ENCODE assay signal across 34 mouse cellular contexts in genomic region chr5:74226183-74226582, GRCm38 (mm10).
"Had no signal": no experiment of that assay in that cellular context is flagged by ENCODE, and none has a peak within 500 bp of the region (broad histone marks: within the 10 kb centered on the region; RNA-seq: fewer than 3 reads in every experiment).

No protein-coding gene starts in this region.

- ATAC-seq: hindbrain, embryonic 16.5 days; hindbrain, postnatal 0 days; inflammation-experienced regulatory T-cells, adult 6 months; intestine, embryonic 15.5 days; intestine, embryonic 16.5 days; intestine, postnatal 0 days had no signal

- H3K36me3 ChIP-seq: heart, embryonic 10.5 days; heart, embryonic 12.5 days; heart, embryonic 13.5 days; heart, embryonic 15.5 days; hindbrain, embryonic 10.5 days; hindbrain, embryonic 12.5 days; hindbrain, embryonic 13.5 days; hindbrain, embryonic 15.5 days; intestine, embryonic 15.5 days; kidney, embryonic 15.5 days had no signal

- DNase-seq: heart, postnatal 10 days; heart, postnatal 14 days; heart, postnatal 36 days; heart, postnatal 4 days; kidney, adult 11 months; kidney, adult 18-20 months; kidney, adult 2 months; kidney, adult 8-10 months; kidney, adult 9 months; kidney, postnatal 10 days; kidney, postnatal 14 days; kidney, postnatal 25 days; kidney, postnatal 36 days; kidney, postnatal 4 days; layer of hippocampus, adult 9-11 months; layer of hippocampus, postnatal 36 days had no signal

- H3K9ac ChIP-seq: heart, embryonic 12.5 days; heart, embryonic 13.5 days; heart, embryonic 15.5 days; hindbrain, embryonic 12.5 days; hindbrain, embryonic 13.5 days; hindbrain, embryonic 14.5 days; hindbrain, embryonic 15.5 days; intestine, embryonic 15.5 days; kidney, embryonic 15.5 days had no signal

- H3K9me3 ChIP-seq: heart, embryonic 10.5 days; heart, embryonic 12.5 days; heart, embryonic 13.5 days; heart, embryonic 15.5 days; hindbrain, embryonic 10.5 days; hindbrain, embryonic 12.5 days; hindbrain, embryonic 13.5 days; hindbrain, embryonic 15.5 days; intestine, embryonic 15.5 days; kidney, embryonic 15.5 days had no signal

- H3K4me2 ChIP-seq: heart, embryonic 11.5 days; heart, embryonic 12.5 days; heart, embryonic 13.5 days; heart, embryonic 15.5 days; hindbrain, embryonic 12.5 days; hindbrain, embryonic 13.5 days; hindbrain, embryonic 14.5 days; hindbrain, embryonic 15.5 days; intestine, embryonic 15.5 days; kidney, embryonic 15.5 days had no signal

- H3K4me3 ChIP-seq: heart, embryonic 10.5 days; heart, embryonic 12.5 days; heart, embryonic 13.5 days; heart, embryonic 15.5 days; hindbrain, embryonic 10.5 days; hindbrain, embryonic 12.5 days; hindbrain, embryonic 13.5 days; hindbrain, embryonic 15.5 days; intestine, embryonic 15.5 days; kidney, embryonic 15.5 days; layer of hippocampus, adult 2 months had no signal

- H3K27ac ChIP-seq: heart, embryonic 10.5 days; heart, embryonic 13.5 days; heart, embryonic 15.5 days; hindbrain, embryonic 10.5 days; hindbrain, embryonic 12.5 days; hindbrain, embryonic 13.5 days; hindbrain, embryonic 14.5 days; hindbrain, embryonic 15.5 days; hindbrain, postnatal 0 days; intestine, embryonic 15.5 days; layer of hippocampus, adult 2 months had no signal

- H3K27me3 ChIP-seq: heart, embryonic 12.5 days; heart, embryonic 13.5 days; heart, embryonic 15.5 days; hindbrain, embryonic 12.5 days; hindbrain, embryonic 13.5 days; hindbrain, embryonic 15.5 days; intestine, embryonic 15.5 days; kidney, embryonic 15.5 days had no signal
